8 mouse cellular contexts compared by ENCODE assay signal in genomic region chr4:123624438-123624837, GRCm38 (mm10). TPM values are rescaled to one million over a fixed set of nuclear protein-coding genes. Genes with fewer than 3 reads are reported as not detected.
DNase-seq lines count a peak whose midpoint lies in the region; ATAC-seq and TF ChIP-seq lines count a peak whose summit lies in the region.

No protein-coding gene starts in this region.

- H3K36me3 ChIP-seq in forebrain, embryonic 15.5 days: peaks cover 4% of the 10 kb centered on the region; the same call in 1 of the 2 replicates
- no peaks in the 10 kb centered on the region for H3K36me3 ChIP-seq in forebrain, postnatal 0 days (ENCODE audit: insufficient read depth)

- no peak for DNase-seq in forebrain, postnatal 0 days
- peak; percentile 31 for DNase-seq in embryo, embryonic 9.5 days (ENCODE audit: extremely low spot score)
- peak; percentile 48 for DNase-seq in heart, postnatal 4 days
- peak; percentile 55 for DNase-seq in lung, postnatal 25 days (ENCODE audit: low spot score)
- no peak for DNase-seq in cerebellum, adult 9-10 months
- DNase-seq in adrenal gland, adult 2 months: no peak

- no peak for TF ChIP-seq CTCF in forebrain, postnatal 0 days (IDR thresholded peaks at IDR 0.05; ENCODE audit: low read depth)

- ATAC-seq in forebrain, embryonic 15.5 days (replicated peaks): no peak
- no peak for ATAC-seq in forebrain, postnatal 0 days
- ATAC-seq in erythroblast, adult 5-6 weeks (replicated peaks; ENCODE audit: low FRiP score, poor library complexity, severe bottlenecking): no peak

- no peak overlapping the region for H3K9ac ChIP-seq in forebrain, embryonic 15.5 days (replicated peaks)
- H3K9ac ChIP-seq in forebrain, postnatal 0 days: no peak overlapping the region

- H3K4me1 ChIP-seq in forebrain, embryonic 15.5 days: peaks cover 13% of the 10 kb centered on the region
- H3K4me1 ChIP-seq in forebrain, postnatal 0 days (ENCODE audit: insufficient read depth): peaks cover 3% of the 10 kb centered on the region; the same call in 1 of the 2 replicates

- no peak overlapping the region for H3K4me2 ChIP-seq in forebrain, embryonic 15.5 days (replicated peaks)
- no peak overlapping the region for H3K4me2 ChIP-seq in forebrain, postnatal 0 days (ENCODE audit: low read depth)

- H3K4me3 ChIP-seq in forebrain, embryonic 15.5 days: no peak overlapping the region
- no peak overlapping the region for H3K4me3 ChIP-seq in forebrain, postnatal 0 days (ENCODE audit: low read depth, low read length)

- WGBS in forebrain, embryonic 15.5 days: 9% methylated on average over 5 of the region's 5 CpGs
- 12% methylated on average over 5 of the region's 5 CpGs for WGBS in forebrain, postnatal 0 days

- no peaks in the 10 kb centered on the region for H3K27me3 ChIP-seq in forebrain, embryonic 15.5 days
- H3K27me3 ChIP-seq in forebrain, postnatal 0 days (ENCODE audit: insufficient read depth, low read length): no peaks in the 10 kb centered on the region

- H3K9me3 ChIP-seq in forebrain, embryonic 15.5 days: no peaks in the 10 kb centered on the region
- H3K9me3 ChIP-seq in forebrain, postnatal 0 days (ENCODE audit: low read length): no peaks in the 10 kb centered on the region

- 0 out of 2 replicates have a peak overlapping the region, but pooled peaks have one; percentile 11 for H3K27ac ChIP-seq in forebrain, embryonic 15.5 days (replicated peaks)
- no peak overlapping the region for H3K27ac ChIP-seq in forebrain, postnatal 0 days (ENCODE audit: low read depth, low read length)

RNA-seq across cellular contexts. Expression of gene Macf1, which starts 59.7 kb away (rescaled TPM):
- polyA plus RNA-seq in forebrain, embryonic 15.5 days (2015; fragmentation: Nextera tagmentation; extraction: Ambion mirVana): 73.5 and 76.0 TPM in 2 replicates
- total RNA-seq in forebrain, postnatal 0 days (2014; rRNA removed): 278 and 345 TPM in 2 replicates
- polyA plus RNA-seq in forebrain, postnatal 0 days (2015; fragmentation: Nextera tagmentation; extraction: Ambion mirVana): 42.9 and 58.2 TPM in 2 replicates
- 100 to 1,000 TPM; 431 to 441 TPM for total RNA-seq in heart, postnatal 4 days (2021)
- 100 to 1,000 TPM; 122 to 138 TPM for total RNA-seq in adrenal gland, adult 2 months (2021)
- polyA plus RNA-seq in adrenal gland, adult 2 months (2012; rRNA removed): 29.1 and 37.6 TPM in 2 replicates
- total RNA-seq in erythroblast, adult 5-6 weeks (2015; ENCODE audit: low replicate concordance): 48.5 and 52.5 TPM in 2 replicates
- total RNA-seq in erythroblast, adult 5-6 weeks (2017; ENCODE audit: low replicate concordance): 65.5 and 81.0 TPM in 2 replicates

Comparison
In these comparisons a context has a peak if more than half of its experiments do, and no peak if none do; other contexts are left out.
1. DNase-seq: peak in embryo, embryonic 9.5 days (single experiment), heart, postnatal 4 days (single experiment) and lung, postnatal 25 days (single experiment); none in forebrain, postnatal 0 days (single experiment), cerebellum, adult 9-10 months (single experiment) and adrenal gland, adult 2 months (single experiment).